Mouse (Mus musculus) left cerebral cortex, adult 6 months (tissue): ENCODE measurements around the gene Fam207a. TPM values are rescaled to one million over a fixed set of nuclear protein-coding genes. Genes with fewer than 3 reads are reported as not detected.

Source experiments
- long read RNA-seq, 2 experiments: library from polyadenylated mRNA; unstranded; transcript quantifications; one replicate each; pipeline ENCODE4 v2.0.0; 2019 to 2020
- polyA plus RNA-seq: library from polyadenylated mRNA; unstranded; fragments of <200 nt; fragmentation: Nextera tagmentation; gene quantifications from 2 replicates; pipeline ENCODE4 v1.2.3, GENCODE M21; 2021

The Fam207a gene
- 25.3 and 29.2 TPM in 2 replicates for polyA plus RNA-seq
- long read RNA-seq, experiment 1, transcript Fam207a-201 (6 exons, 2,394 nt): major isoform, 171 of 225 reads
- long read RNA-seq, experiment 1, partial matches to known transcripts: 26 of 225 reads
- long read RNA-seq, experiment 1, other reads (novel, unspliced or antisense): 27 of 225 reads
- long read RNA-seq, experiment 2, transcript Fam207a-201 (6 exons, 2,394 nt): major isoform, 22 of 54 reads
- long read RNA-seq, experiment 2, partial matches to known transcripts: 4 of 54 reads
- long read RNA-seq, experiment 2, other reads (novel, unspliced or antisense): 28 of 54 reads

GRCm38 (mm10) chr10:77515385-77516348, at the start of gene Fam207a:
Fam207a (minus strand) TSS chr10:77515785.

DNA sequence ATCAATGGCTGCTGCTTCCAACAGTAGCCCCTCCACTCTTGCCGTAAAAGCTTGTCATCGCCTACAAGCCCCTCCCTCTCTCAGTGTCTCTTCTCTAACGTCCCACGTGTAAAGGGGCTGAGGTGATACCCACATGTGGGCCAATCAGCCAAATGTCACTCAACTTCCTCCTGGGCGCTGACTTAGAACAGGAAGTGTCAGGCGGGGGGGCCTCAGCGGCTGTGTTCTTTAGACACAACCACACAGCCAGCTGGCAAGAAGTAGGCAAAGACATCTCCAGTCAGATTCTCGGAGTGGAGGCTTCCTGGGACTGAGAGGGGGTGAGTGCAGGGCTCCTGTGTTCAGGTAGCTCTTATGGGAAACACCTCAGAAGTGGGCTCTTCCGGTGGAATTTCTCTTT, 14.6 kb upstream of the Fam207a start, which contains the start of gene Itgb2:
Itgb2 (plus strand) TSS at position 113 of the 400 bp plus-strand sequence.

Other genes starting within 250 kb of the Fam207a start
- gene Adarb1, start 97.5 kb downstream of the Fam207a start, polyA plus RNA-seq: 16.2 and 32.7 TPM in 2 replicates
- gene Itgb2, start 14.5 kb upstream of the Fam207a start, polyA plus RNA-seq: 4.6 and 4.9 TPM in 2 replicates
- 56.3 and 68.9 TPM in 2 replicates for gene Pttg1ip, start 65.9 kb upstream of the Fam207a start, polyA plus RNA-seq
- gene Sumo3, start 90.3 kb upstream of the Fam207a start, polyA plus RNA-seq: 157 and 188 TPM in 2 replicates
- gene Gm49325, start 90.4 kb upstream of the Fam207a start, polyA plus RNA-seq: 1.9 and 10.3 TPM in 2 replicates
- gene Ube2g2, start 106.5 kb upstream of the Fam207a start, polyA plus RNA-seq: 50.9 and 59.2 TPM in 2 replicates
- 0.20 TPM in 2 replicates for gene Tspear, start 170.8 kb upstream of the Fam207a start, polyA plus RNA-seq
- not detected in 2 replicates for gene Gm19402, start 175.0 kb upstream of the Fam207a start, polyA plus RNA-seq
- gene Gm9508, start 181.4 kb upstream of the Fam207a start, polyA plus RNA-seq: not detected in 2 replicates
- not detected in 2 replicates for gene Gm10272, start 190.8 kb upstream of the Fam207a start, polyA plus RNA-seq
- not detected in 2 replicates for gene Gm10024, start 195.7 kb upstream of the Fam207a start, polyA plus RNA-seq
- gene Gm10142, start 200.0 kb upstream of the Fam207a start, polyA plus RNA-seq: not detected in 2 replicates
- gene Krtap12-1, start 204.8 kb upstream of the Fam207a start, polyA plus RNA-seq: not detected in 2 replicates
- not detected in 2 replicates for gene Gm10100, start 210.7 kb upstream of the Fam207a start, polyA plus RNA-seq
- gene Gm18596, start 226.9 kb upstream of the Fam207a start, polyA plus RNA-seq: not detected in 2 replicates
- gene Gm9736, start 235.6 kb upstream of the Fam207a start, polyA plus RNA-seq: not detected in 2 replicates
- gene Gm3233, start 243.9 kb upstream of the Fam207a start, polyA plus RNA-seq: not detected in 2 replicates